Mouse (Mus musculus) gastrocnemius, adult 8-10 months (tissue): ENCODE results near the gene Rtp2. TPM values are rescaled to one million over a fixed set of nuclear protein-coding genes. Genes with fewer than 3 reads are reported as not detected.

Source experiments
- DNase-seq, 2 experiments: peaks; one replicate each; pipeline ENCODE4 v3.0.0; 2022; ENCODE audit warnings: low spot score in 2 of 2
- total RNA-seq, 4 experiments: library from RNA; stranded (reverse); gene quantifications; 2 replicates each; pipeline ENCODE4 v1.2.4; 2022

Gene Rtp2
- total RNA-seq, 4 experiments from 2014 or later, result not detected

DNA sequence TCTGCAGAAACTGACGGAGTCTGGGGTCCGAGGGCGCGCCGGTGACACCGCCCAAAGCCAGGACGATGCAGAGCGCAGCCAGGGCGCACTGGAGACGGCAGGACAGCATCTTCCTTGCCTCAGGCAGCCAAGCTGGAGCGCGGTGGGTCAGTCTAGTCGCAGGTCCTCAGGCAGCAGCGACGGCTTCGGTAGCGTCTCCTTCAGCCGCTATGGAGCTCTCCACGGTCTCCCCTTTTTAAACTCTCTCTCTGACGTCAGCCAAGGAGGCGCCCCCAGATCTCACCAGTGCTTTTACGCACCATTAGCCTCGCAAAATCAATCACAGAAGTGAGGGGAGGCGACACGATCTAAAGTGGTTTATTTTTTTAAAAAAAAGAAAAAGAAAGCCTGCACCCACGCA is 41.6 kb downstream of the Rtp2 start, which contains the start of gene Sst:
Sst (minus strand) TSS at position 323 of the 400 bp plus-strand sequence.
- no peak for DNase-seq

- DNase-seq, result no peak
Observed at GRCm38 (mm10) chr16:23890151-23890550, 42.0 kb downstream of the Rtp2 start.

DNA sequence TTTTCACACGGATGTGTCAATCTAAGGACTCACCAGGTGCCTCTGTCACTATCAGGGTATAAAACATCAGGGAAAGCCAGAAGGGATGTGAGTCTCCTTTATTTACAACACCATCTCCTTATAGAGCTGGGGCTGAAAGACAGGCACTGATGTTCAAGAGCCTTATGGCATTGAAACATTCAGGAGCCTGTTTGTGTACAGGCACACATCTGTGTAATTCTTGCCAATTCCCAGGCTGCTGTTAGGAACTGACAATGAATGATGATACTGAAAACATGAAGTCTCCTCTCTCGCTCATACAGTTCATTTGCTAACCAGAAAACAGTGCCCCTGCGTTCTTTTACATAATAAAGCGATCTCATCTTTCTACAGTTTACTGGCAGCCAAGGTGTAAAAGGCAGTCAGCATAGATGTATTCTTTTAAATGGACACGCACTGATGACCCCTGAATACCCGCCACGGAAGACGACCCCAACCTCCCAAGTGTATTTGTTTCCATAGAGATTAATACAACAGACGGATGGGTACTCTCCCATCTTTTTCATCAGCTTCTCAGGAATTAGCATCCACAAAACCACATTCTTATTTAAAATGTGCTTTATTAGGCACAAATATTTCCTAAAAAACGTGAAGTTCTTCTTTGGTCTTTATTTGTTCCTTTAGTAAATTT is 44.1 kb downstream of the Rtp2 start:
- no peak for DNase-seq

- DNase-seq, result no peak
Observed at GRCm38 (mm10) chr16:23885098-23885497, 47.1 kb downstream of the Rtp2 start.

Other genes with a start within 250 kb of the Rtp2 start
- not detected for gene Sst, start 41.4 kb downstream of the Rtp2 start, total RNA-seq
- not detected for gene Gm37419, start 56.1 kb upstream of the Rtp2 start, total RNA-seq
- gene Bcl6, start 56.5 kb upstream of the Rtp2 start, total RNA-seq, result 10 to 100 TPM; 43.6 to 72.2 (median 55.8) TPM